Mouse (Mus musculus): ENCODE measurements at regions not wholly inside any gene's neighbourhood (a gene's known extent, or its start where the extent isn't known, plus 50 kb on each side); places are given as distances from the start of the nearest gene placed in this dataset. TPM values are rescaled to one million over a fixed set of nuclear protein-coding genes. Genes with fewer than 3 reads are reported as not detected.

Small RNAs in the stretch of these regions (microRNA-seq; reads per million reads assigned to microRNA genes)
- gene Mir6368 = not detected

Measured in midbrain, embryonic 11.5 days (tissue).